Mouse (Mus musculus): ENCODE results near the gene Lrig1. TPM values are rescaled to one million over a fixed set of nuclear protein-coding genes. Genes with fewer than 3 reads are reported as not detected.

Gene Lrig1
- total RNA-seq, 2 experiments from 2014 or later: 49.2 to 51.2 TPM

- intact Hi-C loops (cut with DNase I): no loop called here
- no peak for DNase-seq
These were observed 44.0 kb downstream of the Lrig1 start for GRCm38 (mm10) chr6:94655818-94656478.

- intact Hi-C loops (cut with DNase I): no loop called here
- DNase-seq: no peak
These were observed 46.3 kb downstream of the Lrig1 start for GRCm38 (mm10) chr6:94653388-94654316.

- intact Hi-C loops (cut with DNase I): no loop called here
- DNase-seq: no peak
These were observed 47.2 kb downstream of the Lrig1 start for GRCm38 (mm10) chr6:94652659-94653213.

- intact Hi-C loops (cut with DNase I): no loop called here
- no peak for DNase-seq
These were observed 48.4 kb downstream of the Lrig1 start for GRCm38 (mm10) chr6:94651541-94651940.

GRCm38 (mm10) chr6:94649637-94650036, 50.3 kb downstream of the Lrig1 start:
- DNase-seq: no peak
- intact Hi-C loops (cut with DNase I): no loop called here

GRCm38 (mm10) chr6:94648496-94648895, 51.5 kb downstream of the Lrig1 start:
- intact Hi-C loops (cut with DNase I): no loop called here
- DNase-seq: no peak

GRCm38 (mm10) chr6:94647574-94648430, 52.2 kb downstream of the Lrig1 start:
- DNase-seq: peak; percentile 70 to 73
- intact Hi-C loops (cut with DNase I): no loop called here

GRCm38 (mm10) chr6:94646902-94647301, 53.1 kb downstream of the Lrig1 start:
- no peak for DNase-seq
- intact Hi-C loops (cut with DNase I): no loop called here

GRCm38 (mm10) chr6:94646274-94646863, 53.6 kb downstream of the Lrig1 start:
- intact Hi-C loops (cut with DNase I): no loop called here

GRCm38 (mm10) chr6:94645723-94646122, 54.2 kb downstream of the Lrig1 start:
- no peak for DNase-seq
- intact Hi-C loops (cut with DNase I): no loop called here

More at GRCm38 (mm10) chr6:94646274-94646863, 53.6 kb downstream of the Lrig1 start:
- no peak for DNase-seq

GRCm38 (mm10) chr6:94644641-94645040, 55.3 kb downstream of the Lrig1 start:
- intact Hi-C loops (cut with DNase I): no loop called here
- DNase-seq: no peak

GRCm38 (mm10) chr6:94643989-94644388, 56.0 kb downstream of the Lrig1 start:
- no peak for DNase-seq
- intact Hi-C loops (cut with DNase I): no loop called here

GRCm38 (mm10) chr6:94642048-94642447, 57.9 kb downstream of the Lrig1 start:
- intact Hi-C loops (cut with DNase I): no loop called here
- no peak for DNase-seq

GRCm38 (mm10) chr6:94640297-94640696, 59.7 kb downstream of the Lrig1 start:
- DNase-seq: no peak
- intact Hi-C loops (cut with DNase I): no loop called here

GRCm38 (mm10) chr6:94637024-94637434, 62.9 kb downstream of the Lrig1 start:
- intact Hi-C loops (cut with DNase I): no loop called here
- no peak for DNase-seq

- intact Hi-C loops (cut with DNase I): no loop called here
- no peak for DNase-seq
These were observed 64.6 kb downstream of the Lrig1 start for GRCm38 (mm10) chr6:94635343-94635742.

- DNase-seq: no peak
- intact Hi-C loops (cut with DNase I): no loop called here
These were observed 65.2 kb downstream of the Lrig1 start for GRCm38 (mm10) chr6:94634710-94635109.

- intact Hi-C loops (cut with DNase I): no loop called here
- DNase-seq: no peak
These were observed 65.7 kb downstream of the Lrig1 start for GRCm38 (mm10) chr6:94634274-94634673.

GRCm38 (mm10) chr6:94631779-94632082, 68.2 kb downstream of the Lrig1 start:
- intact Hi-C loops (cut with DNase I): no loop called here
- no peak for DNase-seq

- intact Hi-C loops (cut with DNase I): no loop called here
- DNase-seq: no peak
These were observed 68.7 kb downstream of the Lrig1 start for GRCm38 (mm10) chr6:94631051-94631778.
